Mouse (Mus musculus) thymus, postnatal 0 days (tissue): ENCODE data around the gene Ccdc83. TPM values are rescaled to one million over a fixed set of nuclear protein-coding genes. Genes with fewer than 3 reads are reported as not detected.

ENCODE experiments used
- DNase-seq: peaks from one replicate; pipeline ENCODE4 v3.0.0-alpha.2; 2015; ENCODE audit warnings: low spot score
- polyA plus RNA-seq: library from polyadenylated mRNA; unstranded; fragments of >200 nt; fragmentation: Nextera tagmentation; extraction: Ambion mirVana; gene quantifications from 2 replicates; pipeline ENCODE4 v1.2.1, GENCODE M21; 2015

Gene Ccdc83
- polyA plus RNA-seq, 1 experiment from 2014 or later = not detected

- DNase-seq = no peak
Observed at GRCm38 (mm10) chr7:90261902-90262599, 3.5 kb downstream of the Ccdc83 start.

DNA sequence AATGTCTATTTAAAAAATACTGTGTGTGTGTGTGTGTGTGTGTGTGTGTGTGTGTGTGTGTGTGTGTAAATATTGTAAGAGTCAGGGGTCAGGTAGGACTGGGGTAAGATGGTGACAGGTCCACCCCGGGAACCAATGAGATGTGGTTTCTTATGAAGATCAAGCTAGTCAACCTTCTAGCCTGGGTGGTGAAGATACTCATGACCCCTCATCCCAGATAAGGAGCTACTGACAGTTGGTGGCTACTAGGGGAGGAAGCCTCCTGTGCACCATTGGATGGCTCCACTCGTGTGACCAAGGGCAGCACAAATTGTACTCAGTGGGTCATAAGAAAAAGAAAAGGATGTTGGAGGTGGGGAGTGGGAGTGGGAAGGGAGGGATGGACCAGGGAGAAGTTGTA is 5.7 kb downstream of the Ccdc83 start:
- no peak for DNase-seq

- no peak for DNase-seq
Observed at GRCm38 (mm10) chr7:90258701-90259100, 6.9 kb downstream of the Ccdc83 start.

GRCm38 (mm10) chr7:90252946-90253345 is 12.6 kb downstream of the Ccdc83 start:
- no peak for DNase-seq

DNA sequence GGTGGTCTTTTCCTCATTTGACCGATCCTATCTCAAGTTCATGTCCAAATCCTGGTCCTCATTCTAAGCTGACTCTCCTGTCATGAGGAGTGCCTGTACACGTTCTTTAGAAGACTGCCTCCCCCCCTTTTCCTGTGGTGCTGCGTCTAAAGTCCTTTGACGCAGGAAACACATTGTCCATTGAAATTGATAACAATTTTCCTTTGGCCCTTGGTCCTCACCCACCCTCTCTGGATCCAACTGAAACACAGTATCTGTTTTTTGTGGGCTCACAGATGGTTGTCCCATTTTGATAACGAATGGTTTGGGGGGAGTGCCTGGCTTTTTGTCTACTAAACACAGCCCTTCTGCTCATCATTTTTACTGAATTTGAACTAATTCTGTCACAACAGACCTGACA is 21.9 kb downstream of the Ccdc83 start:
- no peak for DNase-seq

DNA sequence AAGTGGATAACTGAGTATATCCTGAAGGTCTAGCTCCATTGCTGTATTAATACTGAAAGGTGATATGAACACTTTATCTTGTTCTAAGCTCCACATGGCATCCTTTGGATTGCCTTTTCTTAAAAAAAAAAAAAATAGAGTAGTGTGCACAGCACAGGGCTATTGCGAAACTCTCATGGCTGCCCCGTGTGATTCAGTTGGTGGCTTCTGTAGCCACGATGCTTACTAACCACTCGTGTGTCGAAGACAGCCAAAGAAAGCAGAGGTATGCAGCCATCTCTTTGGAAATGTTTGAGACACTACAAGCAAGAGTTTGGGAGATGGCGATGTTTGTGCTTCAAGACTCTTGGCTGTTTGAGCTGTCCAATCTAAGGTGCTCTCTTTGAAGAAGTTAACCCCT is 22.4 kb downstream of the Ccdc83 start:
- no peak for DNase-seq

- no peak for DNase-seq
Observed at GRCm38 (mm10) chr7:90236289-90236905, 29.2 kb downstream of the Ccdc83 start.

- DNase-seq = no peak
Observed at GRCm38 (mm10) chr7:90233921-90234320, 31.7 kb downstream of the Ccdc83 start.

DNA sequence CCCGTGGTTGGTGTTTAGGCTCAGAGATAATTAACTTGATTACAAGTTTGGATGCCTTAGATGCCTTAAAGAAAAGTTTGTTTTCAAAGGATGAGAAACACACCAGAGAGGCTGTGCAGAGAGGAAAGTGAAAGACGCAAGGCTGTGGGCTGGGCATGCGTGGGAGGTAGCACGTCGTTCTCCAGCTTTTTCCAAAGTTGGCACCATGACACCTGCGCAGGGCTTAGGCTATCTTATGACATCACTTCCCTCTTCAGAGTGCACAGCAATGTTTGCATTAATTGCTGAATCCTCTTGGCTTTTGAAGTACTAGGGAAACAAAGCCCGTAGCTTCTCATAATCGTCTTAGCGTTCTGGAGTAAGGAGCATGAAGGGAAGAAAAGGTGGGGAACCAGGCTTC is 34.1 kb downstream of the Ccdc83 start:
- DNase-seq = no peak

DNA sequence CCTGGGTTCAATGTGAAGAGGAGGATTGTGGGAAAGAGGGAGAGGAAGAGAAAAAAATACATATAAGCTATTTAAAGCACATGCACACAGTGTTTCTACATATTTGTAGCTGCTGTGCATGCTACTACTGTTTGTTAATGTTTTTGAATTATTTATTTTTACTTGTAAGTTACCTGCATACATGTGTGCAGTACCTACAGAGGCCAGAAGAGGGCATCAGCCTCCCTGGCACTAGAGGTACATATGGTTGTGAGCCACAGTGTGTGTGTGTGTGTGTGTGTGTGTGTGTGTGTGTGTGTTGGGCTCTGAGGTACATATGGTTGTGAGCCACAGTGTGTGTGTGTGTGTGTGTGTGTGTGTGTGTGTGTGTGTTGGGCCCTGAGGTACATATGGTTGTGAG is 36.7 kb downstream of the Ccdc83 start:
- DNase-seq = peak; percentile 29

- no peak for DNase-seq
Observed at GRCm38 (mm10) chr7:90228075-90228474, 37.5 kb downstream of the Ccdc83 start.

- no peak for DNase-seq
Observed at GRCm38 (mm10) chr7:90221487-90221886, 44.1 kb downstream of the Ccdc83 start.

DNA sequence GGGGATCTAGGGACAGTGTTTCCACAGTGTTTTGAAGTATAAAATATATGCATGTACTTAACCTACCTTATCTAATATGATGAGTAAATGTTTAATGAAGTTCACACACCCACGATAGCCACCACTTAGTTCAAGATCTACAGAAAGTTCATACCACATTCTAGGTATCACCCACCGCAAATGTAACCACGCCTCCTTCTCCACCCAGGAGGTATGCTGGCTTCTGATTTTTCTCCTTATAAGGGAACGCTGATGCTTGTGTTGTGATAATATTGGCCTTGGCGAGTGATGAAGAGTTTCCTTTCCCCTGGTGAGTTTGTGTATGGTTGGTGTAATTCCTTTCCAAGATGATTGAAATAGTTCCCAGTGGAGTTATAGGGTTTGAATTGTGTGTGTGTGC is 47.5 kb downstream of the Ccdc83 start:
- no peak for DNase-seq

DNA sequence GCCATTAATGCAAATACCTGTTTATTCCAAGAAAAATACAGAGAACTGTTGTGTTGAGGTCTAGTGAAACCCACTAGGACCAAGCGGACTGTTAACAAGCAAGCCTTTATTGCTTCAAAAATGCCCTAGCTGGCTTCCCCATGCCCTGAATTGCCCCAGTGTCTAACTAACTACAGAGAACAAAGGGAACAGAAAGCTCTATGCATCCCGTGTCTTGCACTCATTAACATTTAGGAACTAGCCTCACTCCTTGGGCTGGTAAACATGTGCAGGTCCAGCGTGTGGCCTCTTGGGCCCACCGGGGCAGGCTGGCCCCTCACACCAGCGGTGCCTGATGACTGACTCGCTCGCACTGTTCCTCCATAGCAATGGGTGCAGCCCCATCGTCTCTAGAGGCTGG is 49.1 kb downstream of the Ccdc83 start:
- DNase-seq = no peak

- no peak for DNase-seq
Observed at GRCm38 (mm10) chr7:90210947-90211346, 54.6 kb downstream of the Ccdc83 start.

DNA sequence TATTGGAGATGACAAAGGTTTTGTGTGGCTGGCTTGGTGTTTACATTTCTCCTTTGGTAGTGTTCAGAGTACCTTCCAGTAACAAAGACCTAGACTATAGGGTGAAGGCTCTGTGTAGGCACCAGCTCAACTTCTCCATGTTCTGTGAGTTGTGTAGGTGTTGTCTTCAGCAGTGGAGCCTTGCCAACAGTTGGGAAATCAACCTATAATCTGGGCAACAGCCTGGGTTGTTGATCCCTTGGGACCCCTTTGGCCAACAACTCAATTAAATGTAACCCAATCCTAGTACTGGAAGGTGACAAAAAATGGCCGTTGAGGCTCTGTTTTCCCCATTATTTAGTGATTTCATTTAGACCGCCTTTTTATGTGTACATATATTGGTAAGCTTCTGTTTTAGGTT is 55.5 kb downstream of the Ccdc83 start:
- DNase-seq = no peak

- no peak for DNase-seq
Observed at GRCm38 (mm10) chr7:90203914-90204313, 61.7 kb downstream of the Ccdc83 start.

DNA sequence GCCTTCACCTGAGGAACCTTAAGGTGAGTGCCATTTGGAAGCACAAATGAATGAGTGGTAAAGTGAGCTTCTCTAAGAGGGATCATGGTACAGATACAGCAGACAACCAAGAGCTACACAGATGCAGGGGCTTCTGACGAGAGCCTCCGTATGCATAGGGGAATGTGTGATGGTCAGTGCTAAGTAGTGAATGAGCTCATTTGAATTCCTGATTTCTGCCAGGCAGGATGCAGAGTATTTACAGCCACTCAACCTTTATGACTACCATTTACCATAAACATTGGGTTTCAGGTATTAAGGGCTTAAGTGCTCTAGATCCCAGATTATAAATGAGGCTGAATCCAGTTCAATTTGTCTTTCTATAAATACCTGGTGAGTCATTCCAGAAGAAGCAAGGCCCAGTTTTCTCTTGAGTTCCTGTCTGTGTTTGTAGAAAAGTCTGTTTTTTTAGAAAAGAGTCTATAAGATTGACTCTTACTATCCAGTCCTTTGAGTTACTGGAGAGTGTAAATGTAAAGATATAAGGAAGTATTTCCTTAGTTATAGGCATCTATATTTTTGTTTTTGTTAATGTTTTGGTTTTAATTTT is 63.6 kb downstream of the Ccdc83 start:
- no peak for DNase-seq

GRCm38 (mm10) chr7:90200251-90200650 is 65.3 kb downstream of the Ccdc83 start:
- no peak for DNase-seq

GRCm38 (mm10) chr7:90180635-90181034 is 84.9 kb downstream of the Ccdc83 start:
- DNase-seq = no peak

- no peak for DNase-seq
Observed at GRCm38 (mm10) chr7:90175576-90175975, 90.0 kb downstream of the Ccdc83 start.
